Mouse (Mus musculus) hindbrain, embryonic 13.5 days (tissue): Measurements from ENCODE around the gene Ldb2. TPM values are rescaled to one million over a fixed set of nuclear protein-coding genes. Genes with fewer than 3 reads are reported as not detected.

Experiments used
- ATAC-seq: fragments of 200-750 bp; cut with Nextera tagmentation; 2 replicates; pipeline ENCODE4 v1.8.0; 2017; ENCODE audit warnings: moderate TSS enrichment; ENCODE audit not compliant: low FRiP score
- H3K27ac ChIP-seq: fragments of 300-500 bp; sonication (generic); 2 replicates; pipeline ENCODE4 v1.5.1; 2015; ENCODE audit warnings: inconsistent platforms, mild to moderate bottlenecking, moderate library complexity
- H3K27me3 ChIP-seq: fragments of 300-500 bp; sonication (generic); 2 replicates; pipeline ENCODE4 v1.6.1; 2015; ENCODE audit warnings: mild to moderate bottlenecking, inconsistent platforms
- H3K36me3 ChIP-seq: fragments of 300-500 bp; sonication (generic); 2 replicates; pipeline ENCODE4 v1.6.1; 2015; ENCODE audit warnings: mild to moderate bottlenecking, inconsistent platforms
- H3K4me1 ChIP-seq: fragments of 300-500 bp; sonication (generic); replicated peaks from 2 replicates; pipeline ENCODE4 v1.6.1; 2015; ENCODE audit warnings: inconsistent platforms
- H3K4me2 ChIP-seq: fragments of 300-500 bp; sonication (generic); 2 replicates; pipeline ENCODE4 v1.6.1; 2015; ENCODE audit warnings: inconsistent platforms, mild to moderate bottlenecking, moderate library complexity
- H3K4me3 ChIP-seq: fragments of 300-500 bp; sonication (generic); 2 replicates; pipeline ENCODE4 v1.5.1; 2015; ENCODE audit warnings: mild to moderate bottlenecking, inconsistent platforms
- H3K9ac ChIP-seq: fragments of 300-500 bp; sonication (generic); 2 replicates; pipeline ENCODE4 v1.6.1; 2015; ENCODE audit warnings: mild to moderate bottlenecking, inconsistent platforms
- H3K9me3 ChIP-seq: fragments of 300-500 bp; sonication (generic); 2 replicates; pipeline ENCODE4 v1.6.1; 2016; ENCODE audit warnings: inconsistent platforms
- WGBS: fragments of 180-500 bp; shearing (Covaris S2); methylation state at CpG from one replicate; pipeline ENCODE4 v1.1.7; 2015; 5-methylcytosine and 5-hydroxymethylcytosine counted together
- polyA plus RNA-seq: library from polyadenylated mRNA; unstranded; fragments of >200 nt; fragmentation: Nextera tagmentation; extraction: Ambion mirVana; gene quantifications from 2 replicates; pipeline ENCODE4 v1.2.1, GENCODE M21; 2015

Ldb2 gene
- polyA plus RNA-seq, 1 experiment from 2014 or later, result 23.9 TPM

GRCm38 (mm10) chr5:44670336-44670735, 129.1 kb downstream of the Ldb2 start:
- H3K27me3 ChIP-seq, result no peaks in the 10 kb centered on the region
- no peak overlapping the region for H3K27ac ChIP-seq
- H3K4me3 ChIP-seq, result no peak overlapping the region
- H3K4me1 ChIP-seq, result peaks cover 6% of the 10 kb centered on the region; the same call in 1 of the 2 replicates
- H3K9me3 ChIP-seq, result no peaks in the 10 kb centered on the region
- ATAC-seq, result no peak
- H3K36me3 ChIP-seq, result no peaks in the 10 kb centered on the region
- no peak overlapping the region for H3K9ac ChIP-seq
- 65% methylated on average over 2 of the region's 2 CpGs for WGBS
- no peak overlapping the region for H3K4me2 ChIP-seq

- 40% methylated on average over 3 of the region's 3 CpGs for WGBS
Observed at GRCm38 (mm10) chr5:44667907-44668306, 131.6 kb downstream of the Ldb2 start.

GRCm38 (mm10) chr5:44667383-44667782, 132.1 kb downstream of the Ldb2 start:
- H3K4me3 ChIP-seq, result no peak overlapping the region
- no peaks in the 10 kb centered on the region for H3K27me3 ChIP-seq
- no peaks in the 10 kb centered on the region for H3K36me3 ChIP-seq
- ATAC-seq, result no peak
- H3K27ac ChIP-seq, result no peak overlapping the region
- no peaks in the 10 kb centered on the region for H3K9me3 ChIP-seq
- H3K9ac ChIP-seq, result no peak overlapping the region
- WGBS, result 70% methylated on average over 10 of the region's 10 CpGs
- H3K4me1 ChIP-seq, result peaks cover 4% of the 10 kb centered on the region; the same call in 1 of the 2 replicates
- H3K4me2 ChIP-seq, result no peak overlapping the region

More at GRCm38 (mm10) chr5:44667907-44668306, 131.6 kb downstream of the Ldb2 start:
- Histone ChIP-seq H3K9ac (no peak overlapping the region), H3K4me3 (no peak overlapping the region), H3K9me3 (no peaks in the 10 kb centered on the region), H3K27ac (no peak overlapping the region), H3K4me1 (peaks cover 4% of the 10 kb centered on the region; the same call in 1 of the 2 replicates), H3K36me3 (no peaks in the 10 kb centered on the region), H3K27me3 (no peaks in the 10 kb centered on the region), H3K4me2 (no peak overlapping the region)
- ATAC-seq, result no peak

GRCm38 (mm10) chr5:44659651-44660050, 139.8 kb downstream of the Ldb2 start:
- H3K4me1 ChIP-seq, result peaks cover under 1% of the 10 kb centered on the region; the same call in 1 of the 2 replicates
- no peak overlapping the region for H3K4me2 ChIP-seq
- H3K9ac ChIP-seq, result no peak overlapping the region
- 92% methylated on average over 11 of the region's 11 CpGs for WGBS
- H3K27me3 ChIP-seq, result no peaks in the 10 kb centered on the region
- H3K27ac ChIP-seq, result no peak overlapping the region
- H3K9me3 ChIP-seq, result no peaks in the 10 kb centered on the region
- no peaks in the 10 kb centered on the region for H3K36me3 ChIP-seq
- ATAC-seq, result no peak
- H3K4me3 ChIP-seq, result no peak overlapping the region

- WGBS, result 87% methylated on average over 1 of the region's 1 CpGs
- Histone ChIP-seq H3K9ac (no peak overlapping the region), H3K9me3 (no peaks in the 10 kb centered on the region), H3K4me2 (no peak overlapping the region), H3K27ac (no peak overlapping the region), H3K4me1 (peaks cover 9% of the 10 kb centered on the region), H3K4me3 (no peak overlapping the region), H3K36me3 (no peaks in the 10 kb centered on the region), H3K27me3 (no peaks in the 10 kb centered on the region)
- no peak for ATAC-seq
Observed at GRCm38 (mm10) chr5:44656707-44657106, 142.8 kb downstream of the Ldb2 start.

- Histone ChIP-seq H3K4me2 (peak overlapping the region; percentile 19; the same call in 1 of the 2 replicates), H3K27ac (peak overlapping the region; percentile 55), H3K4me3 (no peak overlapping the region), H3K4me1 (peaks cover 9% of the 10 kb centered on the region), H3K27me3 (no peaks in the 10 kb centered on the region), H3K9me3 (no peaks in the 10 kb centered on the region), H3K9ac (no peak overlapping the region), H3K36me3 (no peaks in the 10 kb centered on the region)
- peak; percentile 49; the same call in 1 of the 2 replicates for ATAC-seq
- 14% methylated on average over 9 of the region's 9 CpGs for WGBS
Observed at GRCm38 (mm10) chr5:44654403-44654802, 145.1 kb downstream of the Ldb2 start.

- Histone ChIP-seq H3K9ac (no peak overlapping the region), H3K27ac (no peak overlapping the region), H3K4me3 (no peak overlapping the region), H3K4me1 (0 out of 2 replicates have a peak, but pooled peaks cover 7% of the 10 kb centered on the region), H3K4me2 (no peak overlapping the region), H3K27me3 (no peaks in the 10 kb centered on the region), H3K36me3 (no peaks in the 10 kb centered on the region), H3K9me3 (no peaks in the 10 kb centered on the region)
- no peak for ATAC-seq
- WGBS, result 66% methylated on average over 2 of the region's 2 CpGs
Observed at GRCm38 (mm10) chr5:44646842-44647190, 152.7 kb downstream of the Ldb2 start.

- no peak overlapping the region for H3K27ac ChIP-seq
- H3K36me3 ChIP-seq, result no peaks in the 10 kb centered on the region
- 0 out of 2 replicates have a peak, but pooled peaks cover 7% of the 10 kb centered on the region for H3K4me1 ChIP-seq
- ATAC-seq, result no peak
- no peak overlapping the region for H3K9ac ChIP-seq
- no peaks in the 10 kb centered on the region for H3K9me3 ChIP-seq
- H3K4me2 ChIP-seq, result no peak overlapping the region
- no peaks in the 10 kb centered on the region for H3K27me3 ChIP-seq
- 71% methylated on average over 4 of the region's 4 CpGs for WGBS
- H3K4me3 ChIP-seq, result no peak overlapping the region
Observed at GRCm38 (mm10) chr5:44645952-44646841, 153.3 kb downstream of the Ldb2 start.

GRCm38 (mm10) chr5:44643079-44643478, 156.4 kb downstream of the Ldb2 start:
- no peaks in the 10 kb centered on the region for H3K9me3 ChIP-seq
- no peak overlapping the region for H3K27ac ChIP-seq
- no peak for ATAC-seq
- no peak overlapping the region for H3K4me3 ChIP-seq
- no peak overlapping the region for H3K4me2 ChIP-seq
- no peak overlapping the region for H3K9ac ChIP-seq
- 0 out of 2 replicates have a peak, but pooled peaks cover 7% of the 10 kb centered on the region for H3K4me1 ChIP-seq
- H3K27me3 ChIP-seq, result no peaks in the 10 kb centered on the region
- WGBS, result 47% methylated on average over 3 of the region's 3 CpGs
- H3K36me3 ChIP-seq, result no peaks in the 10 kb centered on the region

GRCm38 (mm10) chr5:44641060-44641459, 158.4 kb downstream of the Ldb2 start:
- Histone ChIP-seq H3K27ac (no peak overlapping the region), H3K4me2 (no peak overlapping the region)
- ATAC-seq, result no peak

GRCm38 (mm10) chr5:44635546-44635945, 163.9 kb downstream of the Ldb2 start:
- no peak overlapping the region for H3K9ac ChIP-seq
- H3K9me3 ChIP-seq, result no peaks in the 10 kb centered on the region
- WGBS, result 89% methylated on average over 6 of the region's 6 CpGs
- H3K4me3 ChIP-seq, result no peak overlapping the region
- H3K27ac ChIP-seq, result no peak overlapping the region
- no peaks in the 10 kb centered on the region for H3K4me1 ChIP-seq
- no peak overlapping the region for H3K4me2 ChIP-seq
- H3K36me3 ChIP-seq, result no peaks in the 10 kb centered on the region
- ATAC-seq, result no peak
- H3K27me3 ChIP-seq, result no peaks in the 10 kb centered on the region

More at GRCm38 (mm10) chr5:44641060-44641459, 158.4 kb downstream of the Ldb2 start:
- Histone ChIP-seq H3K4me1 (no peaks in the 10 kb centered on the region), H3K9ac (no peak overlapping the region), H3K4me3 (no peak overlapping the region), H3K36me3 (no peaks in the 10 kb centered on the region), H3K9me3 (no peaks in the 10 kb centered on the region), H3K27me3 (no peaks in the 10 kb centered on the region)
- WGBS, result 75% methylated on average over 4 of the region's 4 CpGs

GRCm38 (mm10) chr5:44629034-44629625, 170.3 kb downstream of the Ldb2 start:
- no peak overlapping the region for H3K9ac ChIP-seq
- no peaks in the 10 kb centered on the region for H3K27me3 ChIP-seq
- peak; percentile 75 for ATAC-seq
- H3K27ac ChIP-seq, result no peak overlapping the region
- H3K4me2 ChIP-seq, result no peak overlapping the region
- H3K9me3 ChIP-seq, result no peaks in the 10 kb centered on the region
- H3K36me3 ChIP-seq, result no peaks in the 10 kb centered on the region
- H3K4me1 ChIP-seq, result peaks cover 15% of the 10 kb centered on the region
- 51% methylated on average over 3 of the region's 3 CpGs for whole genome bisulfite sequencing
- no peak overlapping the region for H3K4me3 ChIP-seq
